Mouse (Mus musculus) G1E (cell line): ENCODE measurements around the gene Psat1. TPM values are rescaled to one million over a fixed set of nuclear protein-coding genes. Genes with fewer than 3 reads are reported as not detected.

Experiments used
- ATAC-seq: 2 replicates; pipeline ENCODE4 v1.8.0; 2016; ENCODE audit warnings: mild to moderate bottlenecking; ENCODE audit not compliant: insufficient number of reproducible peaks, poor library complexity, low FRiP score, severe bottlenecking; ENCODE audit errors: extremely low read depth
- DNase-seq: peaks from one replicate; pipeline ENCODE4 v3.0.0; 2012; ENCODE audit warnings: low spot score
- H3K27me3 ChIP-seq: 2 replicates; pipeline ENCODE4 v1.6.1; 2012; ENCODE audit warnings: mild to moderate bottlenecking, low read length, inconsistent platforms; ENCODE audit not compliant: insufficient read depth
- H3K36me3 ChIP-seq: replicated peaks from 2 replicates; pipeline ENCODE3; 2012; ENCODE audit warnings: mild to moderate bottlenecking, inconsistent platforms
- H3K4me1 ChIP-seq: 2 replicates; pipeline ENCODE4 v1.6.1; 2012; ENCODE audit warnings: low read depth, low read length, inconsistent platforms, mixed read lengths; ENCODE audit not compliant: insufficient read depth
- H3K4me3 ChIP-seq: 2 replicates; pipeline ENCODE4 v1.5.1; 2012; ENCODE audit warnings: low read depth, mild to moderate bottlenecking, inconsistent platforms, low read length, moderate library complexity, mixed read lengths
- H3K9me3 ChIP-seq: replicated peaks from 2 replicates; pipeline ENCODE4 v1.6.1; 2012; ENCODE audit warnings: inconsistent platforms
- CTCF ChIP-seq: IDR thresholded peaks from 2 replicates; pipeline ENCODE4 v1.5.1; 2012; ENCODE audit warnings: low read depth, low read length, inconsistent platforms, mixed read lengths
- GATA1 ChIP-seq: IDR thresholded peaks from 2 replicates; pipeline ENCODE4 v1.6.1; 2012; ENCODE audit warnings: borderline replicate concordance, low read length, inconsistent platforms, mixed read lengths
- GATA2 ChIP-seq: IDR thresholded peaks from 2 replicates; pipeline ENCODE4 v1.6.1; 2012; ENCODE audit warnings: low read depth, low read length, inconsistent platforms, borderline replicate concordance
- POLR2AphosphoS5 ChIP-seq: IDR thresholded peaks from 2 replicates; pipeline ENCODE4 v1.6.1; 2012; ENCODE audit warnings: low read depth, low read length, inconsistent platforms; ENCODE audit not compliant: insufficient replicate concordance
- TAL1 ChIP-seq: conservative IDR thresholded peaks from 2 replicates; pipeline ENCODE4 v1.6.1; 2012; ENCODE audit warnings: low read depth, low read length, inconsistent platforms, mixed read lengths
- polyA plus RNA-seq: library from polyadenylated mRNA; stranded (reverse); fragments of >175 nt; gene quantifications from 2 replicates; pipeline ENCODE4 v1.2.3, GENCODE M21; 2012
- total RNA-seq, 2 experiments: library from RNA; stranded (forward) in 1 of 2; stranded (reverse) in 1 of 2; fragments of 200-1000 nt in 1 of 2; fragments of >200 nt in 1 of 2; fragmentation: Nextera tagmentation in 1 of 2; gene quantifications; 2 replicates each; pipeline ENCODE4 v1.2.3; 2014 to 2017

Gene Psat1
- total and polyA plus RNA-seq, 3 experiments: 24.0 to 146 (median 142) TPM

DNA sequence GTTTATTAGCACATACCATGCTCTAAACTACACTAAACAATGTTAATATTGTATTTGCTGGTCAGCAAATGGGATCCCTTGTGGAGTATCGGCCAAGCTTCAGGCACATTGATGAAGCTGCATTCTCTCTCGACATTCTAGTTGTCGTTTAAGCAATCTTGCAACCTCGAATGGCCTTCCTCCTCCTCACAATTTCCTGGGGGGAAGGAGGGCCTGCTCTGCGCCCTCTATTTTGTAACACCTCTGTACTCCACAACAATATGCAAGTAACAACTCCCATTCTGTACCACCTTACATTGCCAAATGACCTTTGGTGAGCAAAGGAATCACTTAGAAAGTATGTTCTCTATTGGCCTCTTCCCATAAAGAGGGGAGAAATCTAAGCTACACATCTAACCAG lies 91.8 kb downstream of the Psat1 start:
- H3K27me3 ChIP-seq: no peaks in the 10 kb centered on the region
- H3K4me3 ChIP-seq: no peak overlapping the region
- no peaks in the 10 kb centered on the region for H3K9me3 ChIP-seq
- ATAC-seq (no peak), DNase-seq (no peak)
- TF ChIP-seq POLR2AphosphoS5 (no peak), CTCF (no peak), GATA1 (no peak), TAL1 (no peak), GATA2 (no peak)
- H3K4me1 ChIP-seq: peaks cover 11% of the 10 kb centered on the region
- H3K36me3 ChIP-seq: no peaks in the 10 kb centered on the region

Other genes starting within 250 kb of the Psat1 start
- 13.8 and 17.3 TPM in 2 replicates for gene Cep78, start 37.7 kb upstream of the Psat1 start, total RNA-seq (2014; fragmentation: Nextera tagmentation)
- gene Cep78, start 37.7 kb upstream of the Psat1 start, total RNA-seq (2017): 20.7 and 21.9 TPM in 2 replicates
- gene Cep78, start 37.7 kb upstream of the Psat1 start, polyA plus RNA-seq: 8.6 and 9.9 TPM in 2 replicates
- gene Gnaq, start 185.5 kb upstream of the Psat1 start, total RNA-seq (2014; fragmentation: Nextera tagmentation): not detected in 2 replicates
- gene Gnaq, start 185.5 kb upstream of the Psat1 start, total RNA-seq (2017): under 0.01 and 0.93 TPM in 2 replicates
- gene Gnaq, start 185.5 kb upstream of the Psat1 start, polyA plus RNA-seq: not detected in 2 replicates